Mouse (Mus musculus): ENCODE data around the gene Slc25a12. TPM values are rescaled to one million over a fixed set of nuclear protein-coding genes. Genes with fewer than 3 reads are reported as not detected.
A peak's percentile ranks its signal among the peaks of the same experiment; 100 is the strongest.

The Slc25a12 gene
- polyA plus RNA-seq (2015; fragmentation: Nextera tagmentation; extraction: Ambion mirVana): 27.7 and 31.6 TPM in 2 replicates

- H3K9ac ChIP-seq: peak within 1 kb of the TSS; percentile 87
- WGBS (ENCODE audit: insufficient replicate concordance): under 1% methylated on average over 57 of the region's 57 CpGs
- no peaks in the 10 kb centered on the region for H3K36me3 ChIP-seq
- peaks cover 25% of the 10 kb centered on the region for H3K4me1 ChIP-seq (replicated peaks)
- H3K27me3 ChIP-seq: no peaks in the 10 kb centered on the region
- H3K27ac ChIP-seq: peak within 1 kb of the TSS; percentile 89
- no peaks in the 10 kb centered on the region for H3K9me3 ChIP-seq (replicated peaks)
- DNase-seq (peak; percentile 87), ATAC-seq (ENCODE audit: low read depth) (peak; percentile 99)
- peak within 1 kb of the TSS; percentile 87 for H3K4me2 ChIP-seq
- peak within 1 kb of the TSS; percentile 77 for H3K4me3 ChIP-seq (replicated peaks)
These were observed at the start of gene Slc25a12 for GRCm38 (mm10) chr2:71367125-71367880. Gene Slc25a12 (minus strand): TSS chr2:71367749.

- DNase-seq (no peak), ATAC-seq (ENCODE audit: low read depth) (no peak)
- Histone ChIP-seq H3K4me1 (replicated peaks) (no peaks in the 10 kb centered on the region), H3K9ac (no peak overlapping the region), H3K27ac (no peak overlapping the region), H3K4me3 (replicated peaks) (no peak overlapping the region), H3K9me3 (replicated peaks) (no peaks in the 10 kb centered on the region), H3K4me2 (no peak overlapping the region), H3K36me3 (peaks cover 56% of the 10 kb centered on the region), H3K27me3 (no peaks in the 10 kb centered on the region)
- WGBS (ENCODE audit: insufficient replicate concordance): 79% methylated on average over 1 of the region's 1 CpGs
These were observed 38.1 kb upstream of the Slc25a12 start for GRCm38 (mm10) chr2:71405613-71406012.

- peak overlapping the region; percentile 76 for H3K27ac ChIP-seq
- DNase-seq: no peak
- 13% methylated on average over 9 of the region's 9 CpGs for WGBS (ENCODE audit: insufficient replicate concordance)
- peak overlapping the region; percentile 84 for H3K9ac ChIP-seq
- peaks cover 36% of the 10 kb centered on the region for H3K36me3 ChIP-seq
- H3K4me2 ChIP-seq: peak overlapping the region; percentile 72
- H3K4me1 ChIP-seq (replicated peaks): peaks cover 18% of the 10 kb centered on the region
- peak overlapping the region; percentile 83 for H3K4me3 ChIP-seq (replicated peaks)
- no peak for ATAC-seq (ENCODE audit: low read depth)
- H3K9me3 ChIP-seq (replicated peaks): no peaks in the 10 kb centered on the region
- no peaks in the 10 kb centered on the region for H3K27me3 ChIP-seq
These were observed 22.3 kb upstream of the Slc25a12 start for GRCm38 (mm10) chr2:71389864-71390263.

- Histone ChIP-seq H3K4me2 (peak within 1 kb of the TSS; percentile 72), H3K27me3 (no peaks in the 10 kb centered on the region), H3K9ac (peak within 1 kb of the TSS; percentile 84), H3K27ac (peak within 1 kb of the TSS; percentile 76), H3K4me1 (replicated peaks) (peaks cover 18% of the 10 kb centered on the region), H3K4me3 (replicated peaks) (peak within 1 kb of the TSS; percentile 83), H3K36me3 (peaks cover 32% of the 10 kb centered on the region), H3K9me3 (replicated peaks) (no peaks in the 10 kb centered on the region)
- WGBS (ENCODE audit: insufficient replicate concordance): under 1% methylated on average over 66 of the region's 66 CpGs
- DNase-seq (peak; percentile 95), ATAC-seq (ENCODE audit: low read depth) (peak; percentile 97)
These were observed 21.6 kb upstream of the Slc25a12 start, which contains the start of gene Hat1 for GRCm38 (mm10) chr2:71388951-71389763. Gene Hat1 (plus strand): TSS chr2:71388958.

GRCm38 (mm10) chr2:71387766-71388165 is 20.2 kb upstream of the Slc25a12 start:
- no peak overlapping the region for H3K27ac ChIP-seq
- WGBS (ENCODE audit: insufficient replicate concordance): 80% methylated on average over 6 of the region's 6 CpGs
- no peak for DNase-seq
- H3K4me1 ChIP-seq (replicated peaks): peaks cover 18% of the 10 kb centered on the region
- peaks cover 21% of the 10 kb centered on the region for H3K36me3 ChIP-seq
- no peak overlapping the region for H3K9ac ChIP-seq
- H3K4me3 ChIP-seq (replicated peaks): no peak overlapping the region
- H3K27me3 ChIP-seq: no peaks in the 10 kb centered on the region
- H3K9me3 ChIP-seq (replicated peaks): no peaks in the 10 kb centered on the region
- no peak for ATAC-seq (ENCODE audit: low read depth)
- no peak overlapping the region for H3K4me2 ChIP-seq

- H3K9me3 ChIP-seq (replicated peaks): no peaks in the 10 kb centered on the region
- H3K4me3 ChIP-seq (replicated peaks): no peak overlapping the region; the same call in 1 of the 2 replicates
- H3K27me3 ChIP-seq: no peaks in the 10 kb centered on the region
- H3K36me3 ChIP-seq: no peaks in the 10 kb centered on the region
- peak overlapping the region; percentile 35 for H3K4me2 ChIP-seq
- no peak for DNase-seq
- WGBS (ENCODE audit: insufficient replicate concordance): 30% methylated on average over 11 of the region's 11 CpGs
- H3K9ac ChIP-seq: no peak overlapping the region
- peaks cover 12% of the 10 kb centered on the region; the same call in 1 of the 2 replicates for H3K4me1 ChIP-seq (replicated peaks)
- ATAC-seq (ENCODE audit: low read depth): no peak
- no peak overlapping the region for H3K27ac ChIP-seq
These were observed 16.3 kb upstream of the Slc25a12 start for GRCm38 (mm10) chr2:71383890-71384289.

GRCm38 (mm10) chr2:71381962-71382361 is 14.4 kb upstream of the Slc25a12 start:
- H3K27ac ChIP-seq: no peak overlapping the region
- ATAC-seq (ENCODE audit: low read depth): peak; percentile 65; the same call in 1 of the 2 replicates
- H3K4me2 ChIP-seq: no peak overlapping the region
- H3K4me3 ChIP-seq (replicated peaks): no peak overlapping the region
- WGBS (ENCODE audit: insufficient replicate concordance): 48% methylated on average over 4 of the region's 4 CpGs
- peak; percentile 17 for DNase-seq
- no peaks in the 10 kb centered on the region for H3K36me3 ChIP-seq
- H3K9ac ChIP-seq: no peak overlapping the region
- no peaks in the 10 kb centered on the region for H3K27me3 ChIP-seq
- peaks cover 11% of the 10 kb centered on the region; the same call in 1 of the 2 replicates for H3K4me1 ChIP-seq (replicated peaks)
- no peaks in the 10 kb centered on the region for H3K9me3 ChIP-seq (replicated peaks)

- Histone ChIP-seq H3K27ac (no peak overlapping the region), H3K4me1 (replicated peaks) (peaks cover 38% of the 10 kb centered on the region), H3K4me2 (no peak overlapping the region), H3K4me3 (replicated peaks) (no peak overlapping the region), H3K9me3 (replicated peaks) (no peaks in the 10 kb centered on the region), H3K9ac (no peak overlapping the region), H3K36me3 (no peaks in the 10 kb centered on the region), H3K27me3 (no peaks in the 10 kb centered on the region)
- WGBS (ENCODE audit: insufficient replicate concordance): 64% methylated on average over 5 of the region's 5 CpGs
- DNase-seq (no peak), ATAC-seq (ENCODE audit: low read depth) (no peak)
These were observed 9.9 kb upstream of the Slc25a12 start for GRCm38 (mm10) chr2:71377426-71377825.

- peaks cover 34% of the 10 kb centered on the region for H3K4me1 ChIP-seq (replicated peaks)
- ATAC-seq (ENCODE audit: low read depth): peak; percentile 66
- H3K4me2 ChIP-seq: peak overlapping the region; percentile 55
- 30% methylated on average over 11 of the region's 11 CpGs for WGBS (ENCODE audit: insufficient replicate concordance)
- peak; percentile 46 for DNase-seq
- 0 out of 2 replicates have a peak overlapping the region, but pooled peaks have one; percentile 19 for H3K4me3 ChIP-seq (replicated peaks)
- H3K9ac ChIP-seq: peak overlapping the region; percentile 13; the same call in 1 of the 2 replicates
- no peak overlapping the region; the same call in 1 of the 2 replicates for H3K27ac ChIP-seq
- no peaks in the 10 kb centered on the region for H3K9me3 ChIP-seq (replicated peaks)
- H3K27me3 ChIP-seq: no peaks in the 10 kb centered on the region
- H3K36me3 ChIP-seq: no peaks in the 10 kb centered on the region
These were observed 8.9 kb upstream of the Slc25a12 start for GRCm38 (mm10) chr2:71376433-71376906.

GRCm38 (mm10) chr2:71374275-71375155 is 7.0 kb upstream of the Slc25a12 start:
- Histone ChIP-seq H3K4me1 (replicated peaks) (peaks cover 38% of the 10 kb centered on the region), H3K4me3 (replicated peaks) (peak overlapping the region; percentile 1), H3K27ac (peak overlapping the region; percentile 58), H3K4me2 (peak overlapping the region; percentile 42), H3K36me3 (no peaks in the 10 kb centered on the region), H3K27me3 (no peaks in the 10 kb centered on the region), H3K9ac (peak overlapping the region; percentile 44), H3K9me3 (replicated peaks) (no peaks in the 10 kb centered on the region)
- 30% methylated on average over 8 of the region's 8 CpGs for WGBS (ENCODE audit: insufficient replicate concordance)
- peak; percentile 23 for DNase-seq
- ATAC-seq (ENCODE audit: low read depth): peak; percentile 84

Data from liver, embryonic 13.5 days (tissue).